Mouse (Mus musculus): ENCODE data around the gene Elmo1. TPM values are rescaled to one million over a fixed set of nuclear protein-coding genes. Genes with fewer than 3 reads are reported as not detected.

Elmo1 gene
- total and polyA plus RNA-seq, 3 experiments: 23.1 to 50.2 (median 32.2) TPM

- dilution Hi-C loops (cut with MboI; ENCODE audit: extremely low pct_ligation_motif_present, extremely low pct_unique_long_range_greater_than_20kb, low sequenced_read_pairs): no loop called here
- Histone ChIP-seq H3K4me3 (replicated peaks in 1 of 3; ENCODE audit: low read depth in 2 of 3, low read length in 2 of 3, poor library complexity in 1 of 3) (peak overlapping the region; percentile 58 to 69 (median 67)), H3K27ac (ENCODE audit: insufficient read depth, low read depth) (peak overlapping the region; percentile 77), H3K79me2 (replicated peaks; ENCODE audit: control insufficient read depth, extremely low read depth, insufficient read depth, poor library complexity, severe bottlenecking) (peaks cover 8% of the 10 kb centered on the region), H3K36me3 (replicated peaks in 1 of 2; ENCODE audit: control insufficient read depth in 1 of 2, insufficient read depth in 1 of 2, low read length in 1 of 2) (peaks cover 27 to 35% of the 10 kb centered on the region in 2 experiments), H3K4me2 (ENCODE audit: insufficient read depth, low read depth, poor library complexity, severe bottlenecking) (peak overlapping the region; percentile 95), H3K9ac (ENCODE audit: insufficient read depth, low read depth) (peak overlapping the region; percentile 68), H3K27me3 (replicated peaks) (no peaks in the 10 kb centered on the region), H3K9me3 (replicated peaks; ENCODE audit: low read length) (peaks cover 2% of the 10 kb centered on the region), H3K4me1 (ENCODE audit: control insufficient read depth in 1 of 2, insufficient read depth in 2 of 2) (peaks cover 22 to 79% of the 10 kb centered on the region in 2 experiments)
- in situ Hi-C loops (cut with MboI; ENCODE audit: low pct_ligation_motif_present, low pct_unique_long_range_greater_than_20kb, low sequenced_read_pairs): loop anchor here (5.0 kb wide), 1 partner anchor 77 kb away; no protein-coding TSS in a partner anchor
- DNase-seq (ENCODE audit: extremely low read depth): peak; percentile 73
- TF ChIP-seq TBP (conservative IDR thresholded peaks at IDR 0.05; ENCODE audit: low read depth, low read length): 0 out of 2 replicates have a peak, but pooled peaks have one; percentile 55
- peak; percentile 45; the same call in 1 of the 2 replicates for TF ChIP-seq BHLHE40 (IDR thresholded peaks at IDR 0.05; ENCODE audit: low read depth, low read length)
- TF ChIP-seq KAT2A (IDR thresholded peaks at IDR 0.05; ENCODE audit: insufficient replicate concordance, low read length): no peak
- no peak for TF ChIP-seq EP300 (IDR thresholded peaks at IDR 0.05; ENCODE audit: low read length)
- peak; percentile 45 for TF ChIP-seq SIN3A (IDR thresholded peaks at IDR 0.05; ENCODE audit: low read length)
- peak; percentile 24 for TF ChIP-seq RAD21 (IDR thresholded peaks at IDR 0.05; ENCODE audit: low read depth, low read length)
- TF ChIP-seq PAX5 (IDR thresholded peaks at IDR 0.05; ENCODE audit: low read length): no peak
- TF ChIP-seq TCF12 (IDR thresholded peaks at IDR 0.05; ENCODE audit: low read depth, low read length): no peak
- TF ChIP-seq MAX (IDR thresholded peaks at IDR 0.05; ENCODE audit: low read length): peak; percentile 29; the same call in 1 of the 2 replicates
- 0 out of 2 replicates have a peak, but pooled peaks have one; percentile 57 for TF ChIP-seq E2F4 (IDR thresholded peaks at IDR 0.05; ENCODE audit: insufficient replicate concordance, low read depth, low read length)
- TF ChIP-seq HCFC1 (IDR thresholded peaks at IDR 0.05; ENCODE audit: low read depth, low read length): no peak; the same call in none of the 2 replicates
- peak; percentile 10; the same call in 1 of the 2 replicates for TF ChIP-seq NELFE (IDR thresholded peaks at IDR 0.05; ENCODE audit: low read depth, low read length)
- TF ChIP-seq MYC (IDR thresholded peaks at IDR 0.05; ENCODE audit: low read depth, low read length): peak; percentile 44; the same call in 1 of the 2 replicates
- TF ChIP-seq RCOR1 (conservative IDR thresholded peaks at IDR 0.05; ENCODE audit: low read depth, low read length): no peak
Observed at GRCm38 (mm10) chr13:20184239-20185033, 94.0 kb downstream of the Elmo1 start.

- peaks cover 19 to 80% of the 10 kb centered on the region in 2 experiments for H3K4me1 ChIP-seq (ENCODE audit: control insufficient read depth in 1 of 2, insufficient read depth in 2 of 2)
- H3K36me3 ChIP-seq (replicated peaks in 1 of 2; ENCODE audit: control insufficient read depth in 1 of 2, insufficient read depth in 1 of 2, low read length in 1 of 2): peaks cover 32 to 40% of the 10 kb centered on the region in 2 experiments
- peaks cover 8% of the 10 kb centered on the region for H3K9me3 ChIP-seq (replicated peaks; ENCODE audit: low read length)
- dilution Hi-C loops (cut with MboI; ENCODE audit: extremely low pct_ligation_motif_present, extremely low pct_unique_long_range_greater_than_20kb, low sequenced_read_pairs) (no loop called here), in situ Hi-C loops (cut with MboI; ENCODE audit: low pct_ligation_motif_present, low pct_unique_long_range_greater_than_20kb, low sequenced_read_pairs) (no loop called here)
- H3K4me3 ChIP-seq (replicated peaks in 1 of 3; ENCODE audit: low read depth in 2 of 3, low read length in 2 of 3, poor library complexity in 1 of 3): peak overlapping the region; percentile 58 to 69 (median 67)
- H3K27ac ChIP-seq (ENCODE audit: insufficient read depth, low read depth): peak overlapping the region; percentile 77
- peaks cover 8% of the 10 kb centered on the region for H3K79me2 ChIP-seq (replicated peaks; ENCODE audit: control insufficient read depth, extremely low read depth, insufficient read depth, poor library complexity, severe bottlenecking)
- H3K27me3 ChIP-seq (replicated peaks): no peaks in the 10 kb centered on the region
- peak; percentile 86 for DNase-seq (ENCODE audit: extremely low read depth)
- peak overlapping the region; percentile 95 for H3K4me2 ChIP-seq (ENCODE audit: insufficient read depth, low read depth, poor library complexity, severe bottlenecking)
- H3K9ac ChIP-seq (ENCODE audit: insufficient read depth, low read depth): peak overlapping the region; percentile 68
- TF ChIP-seq IRF4 (IDR thresholded peaks at IDR 0.05; ENCODE audit: low read depth, low read length): peak; percentile 16; the same call in 1 of the 2 replicates
- no peak for TF ChIP-seq PAX5 (IDR thresholded peaks at IDR 0.05; ENCODE audit: low read length)
- no peak for TF ChIP-seq JUN (IDR thresholded peaks at IDR 0.05; ENCODE audit: insufficient read depth, low read depth, low read length)
- peak; percentile 92 for TF ChIP-seq MXI1 (IDR thresholded peaks at IDR 0.05; ENCODE audit: low read depth, low read length)
- TF ChIP-seq CTCF (conservative IDR thresholded peaks at IDR 0.05 in 1 of 2, IDR thresholded peaks at IDR 0.05 in 1 of 2; ENCODE audit: low read depth in 2 of 2, low read length in 2 of 2): peak in 1 of 2 experiments; percentile 60; a peak in 2 of 4 replicates
- TF ChIP-seq NELFE (IDR thresholded peaks at IDR 0.05; ENCODE audit: low read depth, low read length): peak; percentile 45; the same call in 1 of the 2 replicates
- TF ChIP-seq MAFK (IDR thresholded peaks at IDR 0.05; ENCODE audit: insufficient replicate concordance, low read length): 0 out of 2 replicates have a peak, but pooled peaks have one; percentile 59
- TF ChIP-seq JUND (conservative IDR thresholded peaks at IDR 0.05; ENCODE audit: low read depth, low read length): no peak
- peak; percentile 91 for TF ChIP-seq ZNF384 (IDR thresholded peaks at IDR 0.05; ENCODE audit: low read depth, low read length)
- TF ChIP-seq MAX (IDR thresholded peaks at IDR 0.05; ENCODE audit: low read length): peak; percentile 97
- TF ChIP-seq BHLHE40 (IDR thresholded peaks at IDR 0.05; ENCODE audit: low read depth, low read length): peak; percentile 54; the same call in 1 of the 2 replicates
- peak; percentile 66 for TF ChIP-seq SMC3 (IDR thresholded peaks at IDR 0.05; ENCODE audit: low read depth, low read length)
- peak; percentile 99 for TF ChIP-seq MYC (IDR thresholded peaks at IDR 0.05; ENCODE audit: low read depth, low read length)
- TF ChIP-seq ZC3H11A (IDR thresholded peaks at IDR 0.05; ENCODE audit: low read depth, low read length): no peak
- peak; percentile 53; the same call in 1 of the 2 replicates for TF ChIP-seq NRF1 (IDR thresholded peaks at IDR 0.05; ENCODE audit: low read depth, low read length)
- TF ChIP-seq KAT2A (IDR thresholded peaks at IDR 0.05; ENCODE audit: insufficient replicate concordance, low read length): no peak
- TF ChIP-seq GABPA (IDR thresholded peaks at IDR 0.05; ENCODE audit: insufficient replicate concordance, low read depth, low read length): no peak
- no peak for TF ChIP-seq USF2 (conservative IDR thresholded peaks at IDR 0.05; ENCODE audit: low read depth, low read length)
- no peak; the same call in 1 of the 2 replicates for TF ChIP-seq SIN3A (IDR thresholded peaks at IDR 0.05; ENCODE audit: low read length)
Observed at GRCm38 (mm10) chr13:20185034-20185846, 94.8 kb downstream of the Elmo1 start.
